Mouse (Mus musculus): ENCODE results near the gene Sptssb. TPM values are rescaled to one million over a fixed set of nuclear protein-coding genes. Genes with fewer than 3 reads are reported as not detected.

The Sptssb gene
- total and polyA plus RNA-seq, 3 experiments, result not detected

GRCm38 (mm10) chr3:69839485-69839884 lies 20.3 kb downstream of the Sptssb start:
- Histone ChIP-seq H3K27ac (ENCODE audit: control insufficient read depth, low read depth, low read length) (no peak overlapping the region), H3K4me1 (ENCODE audit: control insufficient read depth in 1 of 2, insufficient read depth in 2 of 2, low read length in 2 of 2) (no peaks in the 10 kb centered on the region), H3K9me3 (replicated peaks; ENCODE audit: insufficient read depth, low read length) (no peaks in the 10 kb centered on the region), H3K27me3 (ENCODE audit: control insufficient read depth in 1 of 2, insufficient read depth in 2 of 2, low read length in 2 of 2) (no peaks in the 10 kb centered on the region), H3K36me3 (ENCODE audit: control insufficient read depth in 1 of 2, insufficient read depth in 2 of 2, low read length in 2 of 2) (no peaks in the 10 kb centered on the region), H3K4me3 (ENCODE audit: control insufficient read depth in 1 of 2, insufficient read depth in 1 of 2, low read depth in 2 of 2, low read length in 2 of 2) (no peak overlapping the region), H3K79me2 (ENCODE audit: control insufficient read depth, insufficient read depth, low read length, poor library complexity) (no peaks in the 10 kb centered on the region), H3K9ac (ENCODE audit: control insufficient read depth, low read depth, low read length, poor library complexity, severe bottlenecking) (no peak overlapping the region)
- DNase-seq (ENCODE audit: low read depth, low spot score), result no peak
- TF ChIP-seq USF1 (IDR thresholded peaks at IDR 0.05; ENCODE audit: low read depth, low read length), result no peak

GRCm38 (mm10) chr3:69829532-69829931 lies 30.2 kb downstream of the Sptssb start:
- Histone ChIP-seq H3K4me3 (ENCODE audit: control insufficient read depth in 1 of 2, insufficient read depth in 1 of 2, low read depth in 2 of 2, low read length in 2 of 2) (no peak overlapping the region), H3K9me3 (replicated peaks; ENCODE audit: insufficient read depth, low read length) (no peaks in the 10 kb centered on the region), H3K27ac (ENCODE audit: control insufficient read depth, low read depth, low read length) (no peak overlapping the region), H3K79me2 (ENCODE audit: control insufficient read depth, insufficient read depth, low read length, poor library complexity) (no peaks in the 10 kb centered on the region), H3K4me1 (ENCODE audit: control insufficient read depth in 1 of 2, insufficient read depth in 2 of 2, low read length in 2 of 2) (no peaks in the 10 kb centered on the region), H3K9ac (ENCODE audit: control insufficient read depth, low read depth, low read length, poor library complexity, severe bottlenecking) (no peak overlapping the region), H3K27me3 (ENCODE audit: control insufficient read depth in 1 of 2, insufficient read depth in 2 of 2, low read length in 2 of 2) (no peaks in the 10 kb centered on the region), H3K36me3 (ENCODE audit: control insufficient read depth in 1 of 2, insufficient read depth in 2 of 2, low read length in 2 of 2) (no peaks in the 10 kb centered on the region)
- no peak for DNase-seq (ENCODE audit: low read depth, low spot score)
- TF ChIP-seq MAZ (IDR thresholded peaks at IDR 0.05; ENCODE audit: low read depth, low read length) (no peak), GATA1 (IDR thresholded peaks at IDR 0.05; ENCODE audit: low read depth, low read length) (no peak), MEF2A (IDR thresholded peaks at IDR 0.05; ENCODE audit: extremely low read depth, insufficient replicate concordance, low read depth, low read length, poor library complexity, severe bottlenecking) (no peak), NRF1 (IDR thresholded peaks at IDR 0.05; ENCODE audit: insufficient read depth, low read depth, low read length, poor library complexity, severe bottlenecking) (no peak), UBTF (IDR thresholded peaks at IDR 0.05; ENCODE audit: borderline replicate concordance, insufficient read depth, low read depth, low read length) (no peak), CHD1 (IDR thresholded peaks at IDR 0.05; ENCODE audit: low read depth, low read length) (no peak), MXI1 (IDR thresholded peaks at IDR 0.05; ENCODE audit: low read depth, low read length) (no peak), MYB (IDR thresholded peaks at IDR 0.05; ENCODE audit: low read depth, low read length) (no peak), TAL1 (IDR thresholded peaks at IDR 0.05; ENCODE audit: low read length) (no peak), CTCF (IDR thresholded peaks at IDR 0.05 in 2 of 3, conservative IDR thresholded peaks at IDR 0.05 in 1 of 3; ENCODE audit: control insufficient read depth in 1 of 3, insufficient read depth in 1 of 3, low read depth in 2 of 3, low read length in 3 of 3, poor library complexity in 1 of 3, severe bottlenecking in 1 of 3) (no peak), JUND (IDR thresholded peaks at IDR 0.05; ENCODE audit: low read depth, low read length) (no peak)

- no peak for DNase-seq (ENCODE audit: low read depth, low spot score)
- Histone ChIP-seq H3K36me3 (ENCODE audit: control insufficient read depth in 1 of 2, insufficient read depth in 2 of 2, low read length in 2 of 2) (no peaks in the 10 kb centered on the region), H3K9me3 (replicated peaks; ENCODE audit: insufficient read depth, low read length) (no peaks in the 10 kb centered on the region), H3K9ac (ENCODE audit: control insufficient read depth, low read depth, low read length, poor library complexity, severe bottlenecking) (no peak overlapping the region), H3K4me3 (ENCODE audit: control insufficient read depth in 1 of 2, insufficient read depth in 1 of 2, low read depth in 2 of 2, low read length in 2 of 2) (no peak overlapping the region), H3K79me2 (ENCODE audit: control insufficient read depth, insufficient read depth, low read length, poor library complexity) (no peaks in the 10 kb centered on the region), H3K27me3 (ENCODE audit: control insufficient read depth in 1 of 2, insufficient read depth in 2 of 2, low read length in 2 of 2) (no peaks in the 10 kb centered on the region), H3K27ac (ENCODE audit: control insufficient read depth, low read depth, low read length) (no peak overlapping the region), H3K4me1 (ENCODE audit: control insufficient read depth in 1 of 2, insufficient read depth in 2 of 2, low read length in 2 of 2) (no peaks in the 10 kb centered on the region)
- no peak for TF ChIP-seq UBTF (IDR thresholded peaks at IDR 0.05; ENCODE audit: borderline replicate concordance, insufficient read depth, low read depth, low read length)
- no peak for TF ChIP-seq JUND (IDR thresholded peaks at IDR 0.05; ENCODE audit: low read depth, low read length)
These were observed 35.2 kb downstream of the Sptssb start for GRCm38 (mm10) chr3:69824536-69824935.
